Mouse (Mus musculus): ENCODE results near the gene F2.

DNA sequence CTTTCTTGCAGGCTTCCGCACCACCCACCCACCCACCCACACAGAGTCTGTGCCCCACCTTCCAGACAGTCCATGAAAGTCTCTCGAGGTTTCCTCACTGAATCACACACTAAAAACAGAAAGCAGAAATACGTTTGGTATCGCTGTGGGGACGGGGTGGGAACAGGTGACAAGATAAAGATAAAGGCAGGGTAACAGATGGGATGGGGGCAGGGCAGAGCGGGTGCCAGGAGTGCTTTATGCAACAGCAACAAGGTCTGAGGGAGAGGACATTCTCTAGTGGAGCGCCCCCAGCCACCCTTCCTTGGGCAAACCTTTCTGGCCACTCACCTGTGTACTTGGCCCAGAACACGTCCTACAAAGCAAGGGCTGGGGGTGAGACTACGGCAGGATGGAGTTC lies 1.4 kb downstream of the F2 start:
- no peak for TF ChIP-seq POLR2A (IDR thresholded peaks at IDR 0.05; ENCODE audit: low read depth, low read length)
- no peak for TF ChIP-seq CTCF (IDR thresholded peaks at IDR 0.05; ENCODE audit: borderline replicate concordance, insufficient read depth, low read length)
